Mouse (Mus musculus) neural tube, embryonic 14.5 days (tissue): Measurements from ENCODE around the gene Fkbp2. TPM values are rescaled to one million over a fixed set of nuclear protein-coding genes. Genes with fewer than 3 reads are reported as not detected.

Source experiments
- ATAC-seq: fragments of 200-750 bp; cut with Nextera tagmentation; 2 replicates; pipeline ENCODE4 v1.8.0; 2017; ENCODE audit warnings: low read depth, mild to moderate bottlenecking, moderate TSS enrichment, moderate library complexity
- H3K27ac ChIP-seq: fragments of 300-500 bp; sonication (generic); 2 replicates; pipeline ENCODE4 v1.5.1; 2014; ENCODE audit warnings: low read depth, mild to moderate bottlenecking, control low read depth, low read length, moderate library complexity, mixed read lengths
- H3K27me3 ChIP-seq: fragments of 300-500 bp; sonication (generic); 2 replicates; pipeline ENCODE4 v1.6.1; 2014; ENCODE audit warnings: low read length; ENCODE audit not compliant: control insufficient read depth, insufficient read depth
- H3K36me3 ChIP-seq: fragments of 300-500 bp; sonication (generic); 2 replicates; pipeline ENCODE4 v1.6.1; 2014; ENCODE audit warnings: low read length, mixed read lengths; ENCODE audit not compliant: control insufficient read depth, insufficient read depth
- H3K4me1 ChIP-seq: fragments of 300-500 bp; sonication (generic); 2 replicates; pipeline ENCODE4 v1.6.1; 2014; ENCODE audit warnings: low read length; ENCODE audit not compliant: control insufficient read depth, insufficient read depth
- H3K4me2 ChIP-seq: fragments of 300-500 bp; sonication (generic); 2 replicates; pipeline ENCODE4 v1.6.1; 2014; ENCODE audit warnings: mild to moderate bottlenecking, low read depth, low read length, control low read depth
- H3K4me3 ChIP-seq: fragments of 300-500 bp; sonication (generic); 2 replicates; pipeline ENCODE4 v1.5.1; 2014; ENCODE audit warnings: low read depth, low read length, control low read depth, mixed read lengths
- H3K9ac ChIP-seq: fragments of 300-500 bp; sonication (generic); replicated peaks from 2 replicates; pipeline ENCODE4 v1.6.1; 2014; ENCODE audit warnings: low read depth, mild to moderate bottlenecking, control low read depth, low read length, mixed read lengths
- H3K9me3 ChIP-seq: fragments of 300-500 bp; sonication (generic); 2 replicates; pipeline ENCODE4 v1.6.1; 2016; ENCODE audit warnings: low read length; ENCODE audit not compliant: control insufficient read depth
- WGBS: fragments of 180-500 bp; shearing (Covaris S2); extraction: QIAGEN DNeasy Blood & Tissue Kit; methylation state at CpG from one replicate; pipeline ENCODE4 v1.1.7; 2014; 5-methylcytosine and 5-hydroxymethylcytosine counted together
- polyA plus RNA-seq: library from polyadenylated mRNA; unstranded; fragments of >200 nt; fragmentation: Nextera tagmentation; extraction: Ambion mirVana; gene quantifications from 2 replicates; pipeline ENCODE4 v1.2.1, GENCODE M21; 2014

Fkbp2 gene
- polyA plus RNA-seq, 1 experiment from 2014 or later: 119 TPM

DNA sequence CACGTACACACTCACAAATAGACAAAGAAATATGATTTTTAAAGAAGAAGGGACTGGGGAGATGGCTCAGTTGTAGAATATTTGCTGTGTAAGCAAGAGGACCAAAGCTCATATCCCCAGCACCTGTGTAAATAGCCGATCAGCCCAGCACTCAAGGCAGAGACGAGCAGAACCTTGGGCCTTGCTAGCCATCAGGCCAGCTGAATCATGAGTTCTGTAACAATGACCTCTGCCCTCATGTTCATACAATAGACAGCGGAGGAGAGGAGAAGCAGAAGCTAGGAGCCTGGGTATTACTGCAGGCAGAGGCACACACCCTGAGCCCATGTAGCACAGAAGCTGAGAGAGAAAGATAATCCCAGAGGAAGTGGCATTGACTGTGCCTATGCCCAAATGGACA lies 32.1 kb upstream of the Fkbp2 start:
- no peaks in the 10 kb centered on the region for H3K36me3 ChIP-seq
- no peaks in the 10 kb centered on the region for H3K27me3 ChIP-seq
- H3K9ac ChIP-seq: no peak overlapping the region
- H3K27ac ChIP-seq: no peak overlapping the region
- no peaks in the 10 kb centered on the region for H3K9me3 ChIP-seq
- no peak for ATAC-seq
- no peak overlapping the region for H3K4me2 ChIP-seq
- H3K4me3 ChIP-seq: no peak overlapping the region
- no peaks in the 10 kb centered on the region for H3K4me1 ChIP-seq
- WGBS: 80% methylated on average over 4 of the region's 4 CpGs

DNA sequence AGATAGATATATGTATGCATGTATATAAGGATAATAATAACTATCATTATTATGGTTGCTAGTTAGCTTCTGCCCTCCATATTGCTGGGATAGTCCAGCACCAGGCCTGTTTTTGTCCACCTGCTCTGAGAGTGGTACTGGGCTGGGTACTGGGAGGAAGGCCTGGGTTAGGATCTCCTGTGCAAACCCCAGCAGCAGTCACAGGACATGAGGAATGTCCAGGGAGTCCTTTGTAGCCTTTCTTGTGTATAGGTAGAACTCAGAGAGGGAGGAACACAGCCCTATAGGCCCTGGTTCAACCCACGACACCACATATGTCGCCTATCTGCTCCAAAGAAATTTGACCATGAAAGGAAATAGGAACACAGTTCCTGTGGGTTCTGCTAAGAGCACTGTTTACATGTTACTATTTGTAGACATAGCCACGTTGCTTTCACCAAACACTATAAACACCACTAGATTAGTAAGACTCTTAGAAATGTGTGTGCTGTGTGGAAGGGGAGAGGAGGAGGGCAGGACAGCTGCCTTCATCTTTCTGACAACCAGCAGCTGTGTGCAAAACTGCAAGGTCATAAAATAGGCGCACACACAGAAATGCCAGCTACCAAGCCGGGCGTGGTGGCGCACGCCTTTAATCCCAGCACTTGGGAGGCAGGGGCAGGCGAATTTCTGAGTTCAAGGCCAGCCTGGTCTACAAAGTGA lies 26.7 kb upstream of the Fkbp2 start:
- H3K9ac ChIP-seq: no peak overlapping the region
- H3K36me3 ChIP-seq: no peaks in the 10 kb centered on the region
- ATAC-seq: no peak
- H3K27ac ChIP-seq: no peak overlapping the region
- no peaks in the 10 kb centered on the region for H3K27me3 ChIP-seq
- H3K4me2 ChIP-seq: no peak overlapping the region
- no peaks in the 10 kb centered on the region for H3K4me1 ChIP-seq
- no peaks in the 10 kb centered on the region for H3K9me3 ChIP-seq
- H3K4me3 ChIP-seq: no peak overlapping the region
- WGBS: 92% methylated on average over 9 of the region's 9 CpGs

DNA sequence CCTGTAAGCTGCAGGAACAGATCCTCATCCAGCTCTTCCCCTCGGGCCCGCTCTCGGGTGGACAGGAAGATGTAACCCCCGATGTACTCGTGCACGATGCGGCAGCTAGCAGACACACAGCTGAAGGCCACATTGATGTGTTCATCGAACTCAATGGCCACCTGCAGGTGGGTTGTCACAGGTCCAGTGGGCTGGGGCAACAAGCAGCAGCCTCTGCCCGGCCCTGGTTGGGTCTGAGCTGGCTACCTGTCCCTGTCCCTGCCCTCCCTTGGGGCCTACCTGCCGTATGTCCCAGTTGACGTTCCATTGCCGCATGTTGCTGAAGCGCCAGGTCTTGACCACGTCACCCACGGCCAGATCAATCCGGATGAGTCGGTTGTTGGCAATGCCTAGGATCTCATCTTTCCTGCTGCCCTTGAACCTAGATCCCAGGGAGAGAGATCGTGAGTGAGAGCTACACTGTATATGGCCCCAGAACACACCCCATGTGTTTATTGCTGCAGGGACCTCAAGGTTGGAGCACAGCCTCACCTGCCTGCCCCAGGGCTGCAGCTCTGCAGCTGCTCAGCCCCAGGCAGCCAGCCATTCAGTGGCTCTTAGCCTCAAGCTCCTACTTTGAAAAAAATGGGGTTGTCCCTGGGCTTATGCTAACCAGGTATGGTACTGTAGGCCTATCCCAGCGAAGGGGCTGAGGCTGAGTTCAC lies 19.2 kb upstream of the Fkbp2 start:
- Histone ChIP-seq H3K27ac (no peak overlapping the region), H3K27me3 (no peaks in the 10 kb centered on the region), H3K4me3 (no peak overlapping the region), H3K4me1 (peaks cover 21% of the 10 kb centered on the region), H3K9me3 (no peaks in the 10 kb centered on the region), H3K4me2 (no peak overlapping the region), H3K9ac (no peak overlapping the region), H3K36me3 (no peaks in the 10 kb centered on the region; the same call in 1 of the 2 replicates)
- WGBS: 93% methylated on average over 19 of the region's 19 CpGs
- no peak for ATAC-seq

DNA sequence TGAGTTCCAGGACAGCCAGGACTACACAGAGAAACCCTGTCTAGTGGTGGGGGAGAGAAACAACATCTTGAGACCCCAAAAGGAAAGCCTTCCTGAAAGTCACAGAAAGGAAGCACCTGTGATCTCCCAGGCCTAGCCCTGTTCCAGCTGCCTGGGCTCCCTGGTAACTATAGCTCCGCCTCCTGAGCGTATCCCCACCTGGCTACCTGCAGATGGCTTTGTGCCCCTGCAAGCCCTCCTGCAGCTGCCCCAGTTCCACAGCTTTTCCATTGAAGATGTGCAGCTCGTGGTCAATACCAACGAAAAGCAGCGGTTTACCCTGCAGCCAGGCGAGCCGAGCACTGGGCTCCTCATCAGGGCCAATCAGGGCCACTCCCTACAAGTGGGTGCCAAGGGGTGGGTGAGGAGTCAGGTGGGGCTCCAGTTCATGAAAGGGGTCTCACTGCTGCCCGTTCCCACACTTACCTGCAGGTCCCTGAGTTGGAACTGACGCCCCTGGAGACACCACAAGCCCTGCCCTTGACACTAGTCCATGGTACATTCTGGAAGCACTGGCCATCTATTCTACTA lies 17.5 kb upstream of the Fkbp2 start:
- H3K36me3 ChIP-seq: no peaks in the 10 kb centered on the region; the same call in 1 of the 2 replicates

DNA sequence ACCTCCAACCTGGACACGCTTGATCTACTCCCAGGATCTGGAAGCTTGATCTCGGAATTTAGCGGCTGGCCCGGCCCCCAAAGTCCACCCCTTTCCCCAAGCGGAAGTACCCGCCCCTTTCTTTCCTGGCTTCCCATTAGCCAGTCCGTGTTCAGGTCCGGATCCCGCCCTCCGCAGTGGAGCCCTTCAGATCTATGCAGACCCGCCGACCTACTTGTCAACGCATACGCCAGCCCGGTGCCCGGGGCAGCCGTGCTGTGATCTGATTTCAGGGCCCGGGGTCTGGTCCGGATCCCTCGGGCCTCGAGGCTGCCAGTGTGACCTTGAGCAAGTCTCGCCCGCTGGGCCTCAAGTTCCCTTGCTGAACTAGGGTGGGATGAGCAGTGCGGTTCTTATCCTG lies 15.7 kb upstream of the Fkbp2 start, which contains the start of the genes Nudt22 and Trpt1:
Nudt22 (minus strand) TSS at position 112 of the 400 bp plus-strand sequence.
Trpt1 (plus strand) TSS at position 126 of the 400 bp plus-strand sequence.
- Histone ChIP-seq H3K9me3 (no peaks in the 10 kb centered on the region), H3K36me3 (no peaks in the 10 kb centered on the region; the same call in 1 of the 2 replicates), H3K4me2 (peak within 1 kb of the TSS; percentile 80), H3K4me1 (peaks cover 27% of the 10 kb centered on the region), H3K27ac (peak within 1 kb of the TSS; percentile 40), H3K27me3 (no peaks in the 10 kb centered on the region), H3K9ac (peak within 1 kb of the TSS; percentile 59), H3K4me3 (peak within 1 kb of the TSS; percentile 51)
- ATAC-seq: peak; percentile 70
- WGBS: under 1% methylated on average over 24 of the region's 24 CpGs

More for the DNA sequence above, 17.5 kb upstream of the Fkbp2 start:
- Histone ChIP-seq H3K9ac (no peak overlapping the region), H3K27me3 (no peaks in the 10 kb centered on the region), H3K4me1 (peaks cover 26% of the 10 kb centered on the region), H3K4me2 (no peak overlapping the region), H3K9me3 (no peaks in the 10 kb centered on the region), H3K27ac (no peak overlapping the region), H3K4me3 (no peak overlapping the region)
- ATAC-seq: no peak
- WGBS: 88% methylated on average over 9 of the region's 9 CpGs

DNA sequence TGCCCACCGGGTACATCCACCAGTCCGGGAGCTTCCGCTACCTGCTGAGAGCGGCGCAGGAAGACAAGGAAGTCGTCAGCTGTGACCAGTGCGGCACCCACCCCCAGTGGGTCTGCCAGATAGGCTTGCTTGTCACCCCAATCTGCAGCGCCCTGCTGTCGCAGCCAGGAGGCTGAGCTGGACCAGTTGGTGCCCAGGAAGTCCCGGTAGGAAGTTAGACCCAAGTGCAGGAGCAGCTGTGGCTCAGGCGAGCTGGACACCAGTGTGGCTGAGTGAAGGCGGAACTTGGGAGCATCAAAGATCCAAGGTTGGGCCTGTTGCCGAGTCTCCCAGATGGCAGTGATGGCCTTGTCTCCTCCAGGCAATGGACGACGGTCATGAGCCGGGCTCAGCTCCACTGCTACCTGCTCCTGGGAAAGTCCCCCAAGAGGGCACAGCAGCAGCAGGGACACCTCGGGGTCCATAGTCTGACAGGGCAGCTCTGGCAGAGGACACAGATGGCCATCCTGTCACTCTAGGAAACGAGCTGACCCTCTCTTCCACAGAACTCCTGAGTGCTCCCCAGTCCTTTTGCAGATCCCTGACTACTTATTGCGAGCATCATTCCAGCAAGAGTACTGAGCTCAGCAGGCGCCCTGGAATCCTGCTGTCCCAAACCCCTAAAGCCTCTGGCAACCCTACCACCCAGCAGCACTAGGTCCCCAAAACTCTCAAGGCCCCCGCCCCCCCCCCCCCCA lies 15.1 kb upstream of the Fkbp2 start:
- Histone ChIP-seq H3K27me3 (no peaks in the 10 kb centered on the region), H3K4me1 (peaks cover 27% of the 10 kb centered on the region), H3K27ac (peak overlapping the region; percentile 40), H3K4me2 (peak overlapping the region; percentile 80), H3K4me3 (peak overlapping the region; percentile 51), H3K9me3 (no peaks in the 10 kb centered on the region), H3K36me3 (no peaks in the 10 kb centered on the region; the same call in 1 of the 2 replicates), H3K9ac (peak overlapping the region; percentile 59)
- WGBS: 54% methylated on average over 19 of the region's 21 CpGs
- no peak for ATAC-seq

DNA sequence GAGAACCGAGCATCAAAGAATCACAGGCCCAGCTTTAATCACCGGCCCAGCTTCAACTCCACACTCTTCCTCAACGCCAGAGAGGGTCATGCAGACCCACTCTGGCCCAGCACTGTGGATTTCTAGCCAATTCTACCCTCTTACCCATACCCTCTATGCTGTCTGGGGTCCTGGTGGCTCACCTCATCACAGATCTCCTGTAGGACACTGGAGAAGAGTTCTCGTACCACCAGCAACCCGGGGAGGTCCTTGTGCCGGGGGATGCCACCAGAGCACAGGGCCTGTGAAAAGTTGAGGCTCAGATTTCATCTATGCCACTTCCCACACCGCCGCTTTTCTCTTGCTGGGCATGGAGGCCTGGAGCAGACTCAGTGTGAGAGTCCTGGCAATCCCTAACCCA lies 14.2 kb upstream of the Fkbp2 start:
- Histone ChIP-seq H3K4me1 (peaks cover 27% of the 10 kb centered on the region), H3K4me2 (no peak overlapping the region), H3K9me3 (no peaks in the 10 kb centered on the region), H3K27ac (no peak overlapping the region), H3K36me3 (no peaks in the 10 kb centered on the region; the same call in 1 of the 2 replicates), H3K9ac (no peak overlapping the region; the same call in 1 of the 2 replicates), H3K4me3 (no peak overlapping the region), H3K27me3 (no peaks in the 10 kb centered on the region)
- no peak for ATAC-seq
- WGBS: 88% methylated on average over 8 of the region's 8 CpGs

DNA sequence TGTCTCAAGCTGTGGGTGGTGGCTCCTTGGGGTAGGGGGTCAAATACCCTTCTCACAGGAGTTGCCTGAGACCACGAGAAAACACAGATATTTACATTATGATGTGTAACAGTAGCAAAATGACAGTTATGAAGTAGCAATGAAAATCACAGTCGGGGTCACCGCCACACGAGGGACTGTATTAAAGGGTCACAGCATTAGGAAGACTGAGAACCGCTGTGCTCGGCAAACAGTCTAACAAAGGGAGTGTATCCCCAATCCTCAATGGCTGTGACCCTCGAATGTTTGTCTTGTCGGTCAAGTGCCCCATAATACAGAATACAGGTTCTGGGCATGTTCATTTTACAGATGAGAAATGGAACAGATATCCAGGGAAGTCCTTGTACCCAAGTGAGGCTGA lies 13.7 kb upstream of the Fkbp2 start:
- no peak overlapping the region for H3K9ac ChIP-seq
- no peak for ATAC-seq
- peaks cover 27% of the 10 kb centered on the region for H3K4me1 ChIP-seq
- WGBS: 95% methylated on average over 8 of the region's 8 CpGs
- H3K4me2 ChIP-seq: no peak overlapping the region
- H3K27me3 ChIP-seq: no peaks in the 10 kb centered on the region
- no peak overlapping the region for H3K27ac ChIP-seq
- H3K9me3 ChIP-seq: no peaks in the 10 kb centered on the region
- H3K36me3 ChIP-seq: no peaks in the 10 kb centered on the region; the same call in 1 of the 2 replicates
- H3K4me3 ChIP-seq: no peak overlapping the region
